Mouse (Mus musculus): ENCODE results near the gene Trex1. TPM values are rescaled to one million over a fixed set of nuclear protein-coding genes. Genes with fewer than 3 reads are reported as not detected.

The Trex1 gene
- polyA plus RNA-seq, 1 experiment from 2014 or later: 20.9 TPM

- ATAC-seq (peak; percentile 36), DNase-seq (ENCODE audit: low spot score) (peak; percentile 78)
- WGBS: 12% methylated on average over 11 of the region's 11 CpGs
- Histone ChIP-seq H3K9ac (replicated peaks; ENCODE audit: low read depth) (no peak overlapping the region), H3K36me3 (ENCODE audit: insufficient read depth, low read length) (no peaks in the 10 kb centered on the region), H3K27me3 (replicated peaks; ENCODE audit: insufficient read depth, low read length) (no peaks in the 10 kb centered on the region), H3K4me2 (replicated peaks; ENCODE audit: low read depth, low read length) (peak overlapping the region; percentile 74), H3K4me1 (ENCODE audit: insufficient read depth, low read depth, low read length) (peaks cover 9% of the 10 kb centered on the region; the same call in 1 of the 2 replicates), H3K4me3 (ENCODE audit: low read depth, low read length) (peak overlapping the region; percentile 75), H3K27ac (ENCODE audit: low read length) (peak overlapping the region; percentile 97), H3K9me3 (ENCODE audit: low read length) (no peaks in the 10 kb centered on the region)
- TF ChIP-seq CTCF (IDR thresholded peaks at IDR 0.05): no peak
These were observed 34.4 kb upstream of the Trex1 start for GRCm38 (mm10) chr9:109093786-109094552.

- ATAC-seq (no peak), DNase-seq (ENCODE audit: low spot score) (no peak)
- Histone ChIP-seq H3K4me3 (ENCODE audit: low read depth, low read length) (no peak overlapping the region), H3K9me3 (ENCODE audit: low read length) (no peaks in the 10 kb centered on the region), H3K27ac (ENCODE audit: low read length) (peak overlapping the region; percentile 5; the same call in 1 of the 2 replicates), H3K27me3 (replicated peaks; ENCODE audit: insufficient read depth, low read length) (no peaks in the 10 kb centered on the region), H3K9ac (replicated peaks; ENCODE audit: low read depth) (no peak overlapping the region), H3K4me1 (ENCODE audit: insufficient read depth, low read depth, low read length) (peaks cover 9% of the 10 kb centered on the region; the same call in 1 of the 2 replicates), H3K4me2 (replicated peaks; ENCODE audit: low read depth, low read length) (no peak overlapping the region), H3K36me3 (ENCODE audit: insufficient read depth, low read length) (no peaks in the 10 kb centered on the region)
- TF ChIP-seq CTCF (IDR thresholded peaks at IDR 0.05): 0 out of 2 replicates have a peak, but pooled peaks have one; percentile 13
- no peak for TF ChIP-seq EP300 (IDR thresholded peaks at IDR 0.05)
- 51% methylated on average over 6 of the region's 6 CpGs for WGBS
These were observed 33.3 kb upstream of the Trex1 start for GRCm38 (mm10) chr9:109092799-109093198.

- 83% methylated on average over 8 of the region's 8 CpGs for WGBS
- Histone ChIP-seq H3K36me3 (ENCODE audit: insufficient read depth, low read length) (no peaks in the 10 kb centered on the region), H3K27ac (ENCODE audit: low read length) (no peak overlapping the region), H3K4me3 (ENCODE audit: low read depth, low read length) (no peak overlapping the region), H3K9ac (replicated peaks; ENCODE audit: low read depth) (no peak overlapping the region), H3K9me3 (ENCODE audit: low read length) (no peaks in the 10 kb centered on the region), H3K4me2 (replicated peaks; ENCODE audit: low read depth, low read length) (no peak overlapping the region), H3K4me1 (ENCODE audit: insufficient read depth, low read depth, low read length) (peaks cover 9% of the 10 kb centered on the region; the same call in 1 of the 2 replicates), H3K27me3 (replicated peaks; ENCODE audit: insufficient read depth, low read length) (no peaks in the 10 kb centered on the region)
- DNase-seq (ENCODE audit: low spot score) (no peak), ATAC-seq (no peak)
- TF ChIP-seq EP300 (IDR thresholded peaks at IDR 0.05) (no peak), CTCF (IDR thresholded peaks at IDR 0.05) (no peak)
These were observed 32.3 kb upstream of the Trex1 start for GRCm38 (mm10) chr9:109091802-109092201.

DNA sequence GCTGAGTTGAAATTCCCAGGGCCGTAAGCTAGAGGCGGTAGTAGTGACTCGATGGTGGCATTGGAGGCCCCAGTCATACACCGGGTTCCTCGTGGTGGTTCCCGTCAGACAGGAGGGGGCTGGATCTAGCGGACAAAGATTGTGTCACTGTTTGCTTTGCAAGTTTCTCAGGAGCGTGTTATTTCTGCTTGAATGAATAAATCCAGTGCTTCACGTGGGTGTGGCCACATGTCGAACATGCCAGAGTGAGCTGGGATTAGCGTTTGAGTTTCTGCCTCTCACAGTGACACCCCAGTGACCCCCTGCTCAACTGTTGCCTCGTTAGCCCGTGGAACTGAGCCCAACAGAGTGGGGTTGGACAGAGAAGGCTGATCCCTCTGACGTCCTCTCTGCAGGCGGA lies 30.9 kb upstream of the Trex1 start:
- peak; percentile 23 for ATAC-seq
- Histone ChIP-seq H3K4me1 (ENCODE audit: insufficient read depth, low read depth, low read length) (peaks cover 9% of the 10 kb centered on the region; the same call in 1 of the 2 replicates), H3K4me3 (ENCODE audit: low read depth, low read length) (no peak overlapping the region), H3K4me2 (replicated peaks; ENCODE audit: low read depth, low read length) (0 out of 2 replicates have a peak overlapping the region, but pooled peaks have one; percentile 3), H3K36me3 (ENCODE audit: insufficient read depth, low read length) (no peaks in the 10 kb centered on the region), H3K27ac (ENCODE audit: low read length) (peak overlapping the region; percentile 38; the same call in 1 of the 2 replicates), H3K9ac (replicated peaks; ENCODE audit: low read depth) (no peak overlapping the region), H3K9me3 (ENCODE audit: low read length) (no peaks in the 10 kb centered on the region), H3K27me3 (replicated peaks; ENCODE audit: insufficient read depth, low read length) (no peaks in the 10 kb centered on the region)
- WGBS: 42% methylated on average over 15 of the region's 15 CpGs
- TF ChIP-seq CTCF (IDR thresholded peaks at IDR 0.05): no peak
- 0 out of 2 replicates have a peak, but pooled peaks have one; percentile 27 for TF ChIP-seq EP300 (IDR thresholded peaks at IDR 0.05)
- DNase-seq (ENCODE audit: low spot score): peak; percentile 90

GRCm38 (mm10) chr9:109087987-109088386 lies 28.5 kb upstream of the Trex1 start:
- DNase-seq (ENCODE audit: low spot score): peak; percentile 84
- H3K4me3 ChIP-seq (ENCODE audit: low read depth, low read length): no peak overlapping the region
- no peaks in the 10 kb centered on the region for H3K27me3 ChIP-seq (replicated peaks; ENCODE audit: insufficient read depth, low read length)
- 7% methylated on average over 5 of the region's 5 CpGs for WGBS
- TF ChIP-seq EP300 (IDR thresholded peaks at IDR 0.05): no peak
- TF ChIP-seq CTCF (IDR thresholded peaks at IDR 0.05): peak; percentile 80
- H3K9ac ChIP-seq (replicated peaks; ENCODE audit: low read depth): no peak overlapping the region
- no peaks in the 10 kb centered on the region for H3K9me3 ChIP-seq (ENCODE audit: low read length)
- no peak overlapping the region for H3K27ac ChIP-seq (ENCODE audit: low read length)
- H3K36me3 ChIP-seq (ENCODE audit: insufficient read depth, low read length): no peaks in the 10 kb centered on the region
- no peaks in the 10 kb centered on the region for H3K4me1 ChIP-seq (ENCODE audit: insufficient read depth, low read depth, low read length)
- no peak for ATAC-seq
- no peak overlapping the region for H3K4me2 ChIP-seq (replicated peaks; ENCODE audit: low read depth, low read length)

- WGBS: 13% methylated on average over 2 of the region's 2 CpGs
- no peak for ATAC-seq
- peak; percentile 73 for DNase-seq (ENCODE audit: low spot score)
- no peaks in the 10 kb centered on the region for H3K27me3 ChIP-seq (replicated peaks; ENCODE audit: insufficient read depth, low read length)
- no peak overlapping the region for H3K4me3 ChIP-seq (ENCODE audit: low read depth, low read length)
- peaks cover 7% of the 10 kb centered on the region; the same call in 1 of the 2 replicates for H3K4me1 ChIP-seq (ENCODE audit: insufficient read depth, low read depth, low read length)
- H3K9ac ChIP-seq (replicated peaks; ENCODE audit: low read depth): no peak overlapping the region
- H3K9me3 ChIP-seq (ENCODE audit: low read length): no peaks in the 10 kb centered on the region
- H3K27ac ChIP-seq (ENCODE audit: low read length): no peak overlapping the region
- no peak overlapping the region for H3K4me2 ChIP-seq (replicated peaks; ENCODE audit: low read depth, low read length)
- no peaks in the 10 kb centered on the region for H3K36me3 ChIP-seq (ENCODE audit: insufficient read depth, low read length)
- TF ChIP-seq CTCF (IDR thresholded peaks at IDR 0.05): peak; percentile 76
- no peak for TF ChIP-seq EP300 (IDR thresholded peaks at IDR 0.05)
These were observed 25.4 kb upstream of the Trex1 start for GRCm38 (mm10) chr9:109084922-109085321.
